Mouse (Mus musculus) liver, adult 2 months (tissue): ENCODE data around the gene Kpna1.

Source experiments
- CTCF ChIP-seq: fragments of 200-500 bp; IDR thresholded peaks from 2 replicates; pipeline ENCODE4 v1.5.1; 2011; ENCODE audit warnings: low read depth, low read length, control low read depth
- POLR2A ChIP-seq: fragments of 200-500 bp; IDR thresholded peaks from 2 replicates; pipeline ENCODE4 v1.6.1; 2011; ENCODE audit warnings: low read length, control low read depth; ENCODE audit not compliant: insufficient read depth; ENCODE audit errors: extremely low read depth

DNA sequence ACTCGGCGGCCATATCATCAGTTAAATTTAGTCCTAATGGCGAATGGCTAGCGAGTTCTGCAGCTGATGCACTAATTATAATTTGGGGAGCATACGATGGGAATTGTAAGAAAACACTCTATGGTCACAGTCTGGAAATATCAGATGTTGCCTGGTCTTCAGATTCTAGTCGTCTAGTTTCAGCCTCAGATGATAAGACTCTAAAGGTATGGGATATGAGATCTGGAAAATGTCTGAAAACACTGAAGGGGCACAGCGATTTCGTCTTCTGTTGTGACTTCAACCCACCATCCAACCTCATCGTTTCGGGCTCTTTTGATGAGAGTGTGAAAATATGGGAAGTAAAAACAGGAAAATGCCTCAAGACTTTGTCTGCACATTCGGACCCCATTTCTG is 63.1 kb downstream of the Kpna1 start:
- TF ChIP-seq CTCF (no peak), POLR2A (no peak)
